Mouse (Mus musculus) embryonic fibroblast, embryonic 13.5 days (primary cell): Measurements from ENCODE around the gene Otud3.

Source experiments
- CTCF ChIP-seq: IDR thresholded peaks from 2 replicates; pipeline ENCODE4 v1.5.1; 2011; ENCODE audit warnings: mild to moderate bottlenecking, control low read depth, low read length, moderate library complexity, borderline replicate concordance; ENCODE audit not compliant: insufficient read depth
- POLR2A ChIP-seq: IDR thresholded peaks from 2 replicates; pipeline ENCODE4 v1.6.1; 2011; ENCODE audit warnings: low read depth, mild to moderate bottlenecking, control low read depth, low read length, moderate library complexity

- TF ChIP-seq POLR2A (no peak), CTCF (no peak)
Measured at GRCm38 (mm10) chr4:138863344-138863998, 50.3 kb downstream of the Otud3 start, which contains the start of gene Pla2g5.
